Mouse (Mus musculus) layer of hippocampus, adult 9-11 months (tissue): ENCODE measurements at regions not wholly inside any gene's neighbourhood (a gene's known extent, or its start where the extent isn't known, plus 50 kb on each side); places are given as distances from the start of the nearest gene placed in this dataset.
"Not testable (repeated sequence)": the region's sequence is repeated elsewhere in the genome, so short reads cannot be mapped to it uniquely, and the experiment has no call there.

Source experiments
- DNase-seq: peaks from one replicate; pipeline ENCODE4 v3.0.0; 2022

DNA sequence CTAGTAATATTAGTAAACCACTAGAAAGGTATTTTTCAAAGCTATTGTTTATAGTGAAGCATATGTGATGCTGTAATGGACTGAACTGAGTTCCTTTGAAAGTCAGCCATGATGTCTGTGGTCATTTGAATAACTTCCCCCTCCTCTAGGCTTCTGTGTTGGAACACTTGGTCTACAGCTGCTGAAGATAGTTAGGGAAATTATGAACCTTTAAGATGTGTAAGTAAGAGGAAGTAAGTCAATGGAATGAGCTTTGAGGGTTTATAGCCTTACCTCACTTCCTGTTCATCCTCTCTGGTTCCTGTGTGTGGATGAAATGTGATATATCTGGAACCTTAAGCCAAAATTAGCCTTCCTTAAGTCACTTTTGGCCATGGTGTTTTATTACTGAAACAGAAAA, 145.7 kb upstream of the Tmem229a start:
- no peak for DNase-seq

DNA sequence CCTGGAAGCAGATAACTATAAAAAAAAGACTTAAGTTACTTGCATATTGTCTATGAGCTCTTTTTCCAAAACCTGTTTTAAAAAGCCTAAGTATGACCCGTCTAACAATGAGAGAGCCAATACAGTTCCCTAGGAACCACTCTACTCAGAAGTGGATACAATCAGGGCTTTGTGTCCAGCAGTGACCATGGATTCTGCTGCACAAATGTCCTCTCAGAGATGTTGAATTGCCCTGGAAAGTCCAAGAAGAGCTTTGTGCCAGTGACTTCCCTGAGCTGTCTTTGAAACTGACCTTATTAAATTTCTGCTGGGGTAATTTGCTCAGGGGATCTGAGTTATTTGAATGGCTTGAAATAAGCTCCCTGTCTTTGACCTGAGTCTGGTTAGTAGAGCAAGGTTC, 131.1 kb upstream of the Tmem229a start:
- peak; percentile 36 for DNase-seq

- DNase-seq, result no peak
Observed at GRCm38 (mm10) chr6:25085871-25086270, 129.8 kb upstream of the Tmem229a start.

GRCm38 (mm10) chr6:25085296-25085695, 129.2 kb upstream of the Tmem229a start:
- not testable (repeated sequence) for DNase-seq

GRCm38 (mm10) chr6:25065913-25066312, 109.8 kb upstream of the Tmem229a start:
- DNase-seq, result no peak

GRCm38 (mm10) chr6:25032878-25033509, 76.9 kb upstream of the Tmem229a start:
- peak; percentile 21 for DNase-seq

DNA sequence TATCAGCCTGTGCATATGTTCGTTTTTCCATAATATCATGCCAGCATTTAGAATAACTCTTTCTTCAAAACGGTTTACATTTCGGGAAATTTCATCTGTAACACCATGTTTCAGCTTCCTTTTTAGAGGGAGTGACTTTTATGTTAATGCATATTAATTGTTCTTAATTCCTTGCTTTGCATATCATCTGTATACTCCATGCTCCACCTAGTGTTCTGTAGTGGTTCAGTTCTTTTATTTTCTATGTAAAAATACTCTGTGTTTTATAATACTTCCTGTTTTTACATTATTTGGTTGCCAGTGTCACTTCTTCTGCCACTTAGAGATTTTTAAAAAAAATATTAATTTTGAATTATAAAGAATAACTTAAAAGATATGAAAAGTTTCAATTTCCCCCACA, 70.9 kb upstream of the Tmem229a start:
- DNase-seq, result no peak

DNA sequence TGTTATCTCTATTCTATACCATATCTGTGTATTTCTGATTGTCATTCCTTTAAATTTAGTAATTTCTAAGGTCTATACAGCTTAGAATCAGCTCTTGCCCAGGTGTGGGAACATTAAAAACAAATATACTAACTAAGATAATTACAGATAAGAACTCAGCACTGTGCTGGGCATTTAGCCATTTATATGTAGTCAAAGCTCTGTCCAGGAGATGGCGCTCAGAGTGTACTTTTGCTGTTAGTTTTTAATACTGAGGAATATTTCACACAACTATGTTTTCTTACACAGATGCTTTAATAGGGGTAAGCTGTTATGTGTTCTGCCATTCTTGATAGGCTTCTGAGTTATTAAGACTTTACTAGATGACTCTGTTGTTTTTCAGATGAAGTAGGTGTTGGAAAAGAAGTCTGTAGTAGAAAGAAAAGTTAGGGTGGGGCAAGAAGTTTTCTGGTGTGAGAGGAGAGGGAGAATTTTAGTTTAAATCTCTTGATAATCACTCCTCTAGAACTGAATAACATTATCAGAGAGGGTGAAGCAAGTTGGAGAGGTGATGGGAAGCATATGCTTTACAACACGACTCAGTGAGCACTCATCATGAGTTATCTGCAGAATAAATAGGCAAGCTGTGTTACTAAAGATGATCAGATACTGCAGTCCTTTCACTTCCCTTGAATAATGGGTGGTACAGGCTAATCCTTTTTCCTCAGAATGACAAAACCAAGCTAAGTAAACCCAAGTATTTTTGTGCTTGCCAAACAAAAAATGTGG, 64.1 kb upstream of the Tmem229a start:
- peak; percentile 19 for DNase-seq

- DNase-seq, result no peak
Observed at GRCm38 (mm10) chr6:25013288-25013606, 57.1 kb upstream of the Tmem229a start.

DNA sequence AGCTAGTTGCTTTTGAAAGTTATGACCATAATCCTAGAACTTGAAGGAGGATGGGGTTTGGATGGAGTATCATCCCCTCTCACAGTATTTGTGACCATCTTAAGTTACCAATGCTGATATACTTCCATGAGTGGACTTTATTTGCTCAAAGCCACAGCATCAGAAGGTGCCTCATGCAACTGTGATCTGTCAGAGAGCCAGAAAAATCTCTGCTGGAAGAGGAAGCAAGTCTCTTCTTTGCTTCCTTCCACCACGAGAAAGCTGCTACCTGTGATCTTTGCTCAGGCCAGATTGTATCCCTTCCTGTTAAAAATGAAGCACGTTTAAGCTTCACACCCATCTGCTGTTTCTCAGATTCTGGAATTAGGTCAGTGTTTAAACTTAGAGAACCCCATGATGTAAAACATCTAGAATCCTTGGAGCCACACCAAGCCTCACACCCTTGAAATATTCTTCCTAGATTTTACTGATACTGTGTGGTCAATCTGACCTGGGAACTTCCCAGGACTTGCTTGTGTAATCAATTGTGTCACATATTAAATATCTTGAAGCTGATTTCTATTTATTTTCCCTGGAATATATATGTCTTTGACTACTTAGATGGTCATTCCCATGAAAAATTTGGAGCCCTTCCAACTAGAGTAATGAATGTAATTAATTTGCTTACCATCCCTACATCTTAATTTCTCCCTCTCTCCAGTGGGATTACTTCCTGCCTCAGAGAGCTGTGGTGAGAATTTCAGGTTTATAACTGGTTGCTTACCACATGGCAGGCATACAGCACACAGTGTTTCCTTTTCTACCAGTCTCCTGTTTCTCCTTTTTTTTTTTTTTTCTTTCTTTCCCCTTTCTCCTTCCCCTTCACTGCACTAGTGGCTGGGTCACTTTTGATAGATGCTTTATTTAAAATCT, 56.5 kb upstream of the Tmem229a start:
- no peak for DNase-seq

DNA sequence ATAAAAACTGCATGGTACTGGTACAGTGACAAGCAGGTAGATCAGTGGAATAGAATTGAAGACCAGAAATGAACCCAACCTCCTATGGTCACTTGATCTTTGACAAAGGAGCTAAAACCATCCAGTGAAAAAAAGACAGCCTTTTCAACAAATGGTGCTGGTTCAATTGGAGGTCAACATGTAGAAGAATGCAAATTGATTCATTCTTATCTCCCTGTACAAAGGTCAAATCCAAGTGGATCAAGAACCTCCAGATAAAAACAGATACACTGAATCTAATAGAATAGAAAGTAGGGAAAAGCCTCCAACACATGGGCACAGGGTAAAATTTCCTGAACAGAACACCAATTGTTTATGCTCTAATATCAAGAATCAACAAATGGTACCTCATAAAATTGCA, 52.8 kb upstream of the Tmem229a start:
- DNase-seq, result not testable (repeated sequence)
